Mouse (Mus musculus): Measurements from ENCODE around the gene Ctu1. TPM values are rescaled to one million over a fixed set of nuclear protein-coding genes. Genes with fewer than 3 reads are reported as not detected.

The Ctu1 gene
- 17.4 and 17.5 TPM in 2 replicates for polyA plus RNA-seq (2016; fragmentation: Nextera tagmentation; extraction: Ambion mirVana)

- H3K36me3 ChIP-seq = peaks cover 30% of the 10 kb centered on the region
- H3K27ac ChIP-seq (replicated peaks) = peak within 1 kb of the TSS; percentile 88
- DNase-seq (ENCODE audit: low spot score) = peak; percentile 83
- peak within 1 kb of the TSS; percentile 73 for H3K4me3 ChIP-seq
- H3K4me1 ChIP-seq = peaks cover 14% of the 10 kb centered on the region
- H3K27me3 ChIP-seq (ENCODE audit: low read depth, poor library complexity, severe bottlenecking) = no peaks in the 10 kb centered on the region
- peaks cover 4% of the 10 kb centered on the region; the same call in 1 of the 2 replicates for H3K9me3 ChIP-seq (replicated peaks)
- WGBS = under 1% methylated on average over 26 of the region's 26 CpGs
Observed at GRCm38 (mm10) chr7:43671809-43672580, at the start of gene Ctu1. TSS of gene Ctu1 (plus strand) at chr7:43672016.

DNA sequence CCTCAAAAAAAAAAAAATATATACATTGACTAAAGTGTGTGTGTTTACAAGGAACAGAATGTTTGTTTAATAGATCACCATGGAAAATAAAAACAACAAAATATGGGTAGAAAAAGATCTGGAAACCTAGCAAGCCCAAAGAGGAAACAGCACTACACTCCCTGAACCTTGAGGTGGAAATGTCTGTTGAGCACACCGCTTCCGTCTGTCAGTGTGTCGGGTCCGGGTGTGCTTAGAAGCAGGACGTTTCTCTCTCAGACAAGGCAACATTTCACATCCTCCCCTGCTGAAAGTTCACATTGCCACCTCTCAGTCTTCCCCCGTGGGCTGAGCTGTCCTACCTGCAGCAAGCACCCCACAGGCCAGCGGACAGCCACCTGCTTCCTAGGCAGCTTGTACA, 48.9 kb upstream of the Ctu1 start:
- DNase-seq (ENCODE audit: low spot score) = no peak
- Histone ChIP-seq H3K27ac (replicated peaks) (no peak overlapping the region), H3K4me1 (peaks cover 12% of the 10 kb centered on the region), H3K36me3 (no peaks in the 10 kb centered on the region), H3K9me3 (replicated peaks) (no peaks in the 10 kb centered on the region), H3K27me3 (ENCODE audit: low read depth, poor library complexity, severe bottlenecking) (no peaks in the 10 kb centered on the region), H3K4me3 (no peak overlapping the region)
- 85% methylated on average over 7 of the region's 7 CpGs for WGBS

- H3K36me3 ChIP-seq = no peaks in the 10 kb centered on the region
- H3K4me1 ChIP-seq = peaks cover 12% of the 10 kb centered on the region
- H3K27me3 ChIP-seq (ENCODE audit: low read depth, poor library complexity, severe bottlenecking) = no peaks in the 10 kb centered on the region
- 20% methylated on average over 10 of the region's 10 CpGs for WGBS
- 0 out of 2 replicates have a peak overlapping the region, but pooled peaks have one; percentile 28 for H3K27ac ChIP-seq (replicated peaks)
- peak; percentile 18 for DNase-seq (ENCODE audit: low spot score)
- no peaks in the 10 kb centered on the region for H3K9me3 ChIP-seq (replicated peaks)
- H3K4me3 ChIP-seq = peak overlapping the region; percentile 26; the same call in 1 of the 2 replicates
Observed at GRCm38 (mm10) chr7:43623819-43624218, 48.0 kb upstream of the Ctu1 start.

DNA sequence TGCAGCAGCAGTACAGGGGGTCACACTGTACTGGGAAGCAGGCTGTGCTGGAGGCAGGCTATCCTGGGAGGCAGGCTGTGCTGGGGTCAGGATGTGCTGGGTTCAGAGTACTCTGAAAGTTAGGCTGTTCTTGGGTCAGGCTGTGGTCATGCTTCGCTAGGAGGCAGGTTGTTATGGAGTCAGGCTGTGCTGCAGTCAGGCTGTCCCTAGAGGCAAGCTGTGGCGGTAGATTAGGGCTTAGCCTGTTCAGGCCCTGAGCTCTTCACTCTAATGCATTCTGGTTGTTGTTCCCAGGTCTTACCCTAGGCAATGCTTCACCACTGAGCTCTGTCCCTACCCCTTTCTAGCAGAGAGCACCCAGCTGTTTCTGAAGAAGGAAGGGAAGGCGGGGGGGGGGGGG, 46.8 kb upstream of the Ctu1 start:
- no peaks in the 10 kb centered on the region for H3K36me3 ChIP-seq
- H3K4me3 ChIP-seq = no peak overlapping the region
- H3K9me3 ChIP-seq (replicated peaks) = no peaks in the 10 kb centered on the region
- H3K4me1 ChIP-seq = peaks cover 12% of the 10 kb centered on the region
- WGBS = 57% methylated on average over 3 of the region's 3 CpGs
- DNase-seq (ENCODE audit: low spot score) = no peak
- H3K27ac ChIP-seq (replicated peaks) = no peak overlapping the region
- no peaks in the 10 kb centered on the region for H3K27me3 ChIP-seq (ENCODE audit: low read depth, poor library complexity, severe bottlenecking)

GRCm38 (mm10) chr7:43625794-43626422, 45.9 kb upstream of the Ctu1 start:
- Histone ChIP-seq H3K9me3 (replicated peaks) (no peaks in the 10 kb centered on the region), H3K36me3 (no peaks in the 10 kb centered on the region), H3K4me1 (peaks cover 12% of the 10 kb centered on the region), H3K4me3 (no peak overlapping the region), H3K27me3 (ENCODE audit: low read depth, poor library complexity, severe bottlenecking) (no peaks in the 10 kb centered on the region), H3K27ac (replicated peaks) (no peak overlapping the region)
- no peak for DNase-seq (ENCODE audit: low spot score)
- 87% methylated on average over 8 of the region's 8 CpGs for WGBS

GRCm38 (mm10) chr7:43633940-43634339, 37.9 kb upstream of the Ctu1 start:
- no peak overlapping the region for H3K4me3 ChIP-seq
- H3K27me3 ChIP-seq (ENCODE audit: low read depth, poor library complexity, severe bottlenecking) = no peaks in the 10 kb centered on the region
- WGBS = 80% methylated on average over 4 of the region's 4 CpGs
- peaks cover 6% of the 10 kb centered on the region for H3K4me1 ChIP-seq
- H3K36me3 ChIP-seq = no peaks in the 10 kb centered on the region
- H3K9me3 ChIP-seq (replicated peaks) = no peaks in the 10 kb centered on the region
- H3K27ac ChIP-seq (replicated peaks) = no peak overlapping the region
- DNase-seq (ENCODE audit: low spot score) = no peak

GRCm38 (mm10) chr7:43634500-43634899, 37.3 kb upstream of the Ctu1 start, which contains the start of gene Ceacam18:
TSS of gene Ceacam18 (plus strand) at chr7:43634707.
- no peaks in the 10 kb centered on the region for H3K27me3 ChIP-seq (ENCODE audit: low read depth, poor library complexity, severe bottlenecking)
- H3K4me1 ChIP-seq = peaks cover 6% of the 10 kb centered on the region
- no peak within 1 kb of the TSS for H3K4me3 ChIP-seq
- no peak within 1 kb of the TSS for H3K27ac ChIP-seq (replicated peaks)
- H3K36me3 ChIP-seq = no peaks in the 10 kb centered on the region
- 86% methylated on average over 6 of the region's 6 CpGs for WGBS
- no peak for DNase-seq (ENCODE audit: low spot score)
- no peaks in the 10 kb centered on the region for H3K9me3 ChIP-seq (replicated peaks)

DNA sequence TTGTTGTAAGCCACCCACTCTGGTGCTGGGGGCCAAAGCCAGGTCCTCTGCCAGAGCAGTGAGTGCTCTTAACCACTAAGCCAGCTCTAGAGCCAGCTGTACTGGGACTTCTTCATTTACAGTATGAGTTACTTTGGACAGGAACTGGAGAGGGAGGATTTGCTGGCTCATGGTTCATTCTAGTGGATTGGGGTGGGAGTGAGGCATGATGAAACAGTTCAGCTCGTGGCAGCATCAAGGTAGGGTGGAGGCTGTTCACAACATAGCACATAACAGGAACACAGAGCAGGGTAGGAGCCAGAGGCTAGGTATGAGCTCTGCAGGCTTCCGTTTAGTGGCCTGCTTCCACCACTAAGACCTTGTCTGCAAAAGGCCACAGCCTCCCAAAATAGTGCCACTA, 35.6 kb upstream of the Ctu1 start:
- Histone ChIP-seq H3K9me3 (replicated peaks) (no peaks in the 10 kb centered on the region), H3K36me3 (no peaks in the 10 kb centered on the region), H3K4me3 (no peak overlapping the region), H3K27ac (replicated peaks) (no peak overlapping the region), H3K27me3 (ENCODE audit: low read depth, poor library complexity, severe bottlenecking) (no peaks in the 10 kb centered on the region), H3K4me1 (peaks cover 11% of the 10 kb centered on the region)
- no peak for DNase-seq (ENCODE audit: low spot score)
- 77% methylated on average over 2 of the region's 2 CpGs for WGBS

DNA sequence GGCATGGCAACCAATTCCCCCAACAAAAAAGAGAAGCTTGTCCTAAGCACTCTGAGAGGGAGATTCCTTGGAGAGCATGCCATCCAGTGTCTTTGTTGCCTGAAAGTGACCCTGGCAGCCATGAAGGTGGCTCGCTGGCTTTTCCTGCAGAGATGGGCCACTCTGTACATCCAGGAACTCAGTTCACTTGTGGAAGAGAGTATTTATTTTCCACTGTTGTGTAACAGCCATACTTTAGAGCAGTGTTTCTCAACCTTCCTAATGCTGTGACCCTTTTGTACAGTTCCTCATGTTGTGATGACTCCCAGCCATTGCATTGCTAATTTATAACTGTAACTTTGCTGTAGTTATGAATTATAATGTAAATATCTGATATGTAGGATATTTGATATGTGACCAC, 34.7 kb upstream of the Ctu1 start:
- no peak for DNase-seq (ENCODE audit: low spot score)
- no peak overlapping the region for H3K4me3 ChIP-seq
- H3K9me3 ChIP-seq (replicated peaks) = no peaks in the 10 kb centered on the region
- 63% methylated on average over 1 of the region's 1 CpGs for WGBS
- peaks cover 11% of the 10 kb centered on the region for H3K4me1 ChIP-seq
- H3K27ac ChIP-seq (replicated peaks) = no peak overlapping the region; the same call in 1 of the 2 replicates
- no peaks in the 10 kb centered on the region for H3K27me3 ChIP-seq (ENCODE audit: low read depth, poor library complexity, severe bottlenecking)
- no peaks in the 10 kb centered on the region for H3K36me3 ChIP-seq

- no peak for DNase-seq (ENCODE audit: low spot score)
- Histone ChIP-seq H3K27me3 (ENCODE audit: low read depth, poor library complexity, severe bottlenecking) (no peaks in the 10 kb centered on the region), H3K9me3 (replicated peaks) (no peaks in the 10 kb centered on the region), H3K4me1 (peaks cover 5% of the 10 kb centered on the region; the same call in 1 of the 2 replicates), H3K27ac (replicated peaks) (no peak overlapping the region), H3K4me3 (no peak overlapping the region), H3K36me3 (no peaks in the 10 kb centered on the region)
- WGBS = 80% methylated on average over 5 of the region's 5 CpGs
Observed at GRCm38 (mm10) chr7:43642587-43642986, 29.2 kb upstream of the Ctu1 start.

DNA sequence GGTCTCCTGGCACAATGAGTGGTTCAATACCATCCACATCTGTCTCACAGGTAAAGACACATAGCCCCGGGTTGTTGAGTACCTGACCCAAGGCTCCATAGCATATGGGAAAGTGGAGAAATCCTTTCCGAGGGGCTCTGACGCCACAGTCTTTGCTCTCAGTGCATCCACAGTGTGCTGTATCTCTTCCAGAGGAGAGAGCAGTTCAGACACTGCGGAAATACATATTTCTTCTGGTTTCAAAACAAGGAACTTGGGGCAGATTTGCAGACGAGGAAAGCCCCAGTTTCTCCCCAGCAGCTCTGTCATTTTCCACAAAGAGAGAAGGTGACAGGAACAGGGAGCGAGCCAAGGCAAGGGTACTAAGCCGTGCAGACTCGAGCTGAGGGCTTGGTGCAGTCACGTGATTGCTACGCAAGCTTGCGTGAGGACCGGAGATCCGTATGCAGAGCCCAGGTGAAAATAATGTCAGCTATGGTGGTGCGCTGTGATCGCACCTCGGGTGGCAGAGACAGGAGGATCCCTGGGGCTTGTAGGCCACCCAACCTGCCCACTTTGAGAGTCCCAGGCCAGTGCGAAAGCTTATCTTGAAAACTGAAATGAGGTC, 28.7 kb upstream of the Ctu1 start:
- Histone ChIP-seq H3K9me3 (replicated peaks) (no peaks in the 10 kb centered on the region), H3K4me3 (no peak overlapping the region), H3K27ac (replicated peaks) (no peak overlapping the region), H3K4me1 (peaks cover 5% of the 10 kb centered on the region; the same call in 1 of the 2 replicates), H3K36me3 (no peaks in the 10 kb centered on the region), H3K27me3 (ENCODE audit: low read depth, poor library complexity, severe bottlenecking) (no peaks in the 10 kb centered on the region)
- no peak for DNase-seq (ENCODE audit: low spot score)
- WGBS = 88% methylated on average over 17 of the region's 17 CpGs

GRCm38 (mm10) chr7:43652683-43653082, 19.1 kb upstream of the Ctu1 start:
- H3K4me3 ChIP-seq = no peak overlapping the region
- H3K27me3 ChIP-seq (ENCODE audit: low read depth, poor library complexity, severe bottlenecking) = no peaks in the 10 kb centered on the region
- H3K27ac ChIP-seq (replicated peaks) = no peak overlapping the region
- no peaks in the 10 kb centered on the region for H3K4me1 ChIP-seq
- H3K36me3 ChIP-seq = no peaks in the 10 kb centered on the region
- H3K9me3 ChIP-seq (replicated peaks) = peaks cover 7% of the 10 kb centered on the region; the same call in 1 of the 2 replicates
- WGBS = 92% methylated on average over 6 of the region's 6 CpGs
- no peak for DNase-seq (ENCODE audit: low spot score)

DNA sequence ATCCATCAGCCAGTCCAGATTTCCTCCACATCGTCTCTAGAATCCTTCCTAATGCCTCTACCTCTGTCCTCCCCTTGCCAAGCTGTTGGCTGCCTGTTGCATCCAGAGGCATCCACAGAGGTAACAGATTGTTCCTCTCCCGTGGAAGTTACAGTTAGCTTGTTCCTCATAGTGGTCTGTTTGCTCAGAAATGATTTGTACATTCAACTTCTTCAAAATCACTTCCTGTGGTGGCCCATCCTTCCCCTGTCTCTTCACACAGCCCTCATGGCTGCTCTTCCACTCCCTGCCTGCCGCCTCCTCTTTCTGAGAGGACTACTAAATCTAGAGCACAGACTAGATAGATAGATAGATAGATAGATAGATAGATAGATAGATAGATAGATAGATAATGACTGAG, 17.3 kb upstream of the Ctu1 start:
- H3K36me3 ChIP-seq = no peaks in the 10 kb centered on the region
- no peaks in the 10 kb centered on the region for H3K4me1 ChIP-seq
- H3K27me3 ChIP-seq (ENCODE audit: low read depth, poor library complexity, severe bottlenecking) = no peaks in the 10 kb centered on the region
- 77% methylated on average over 3 of the region's 3 CpGs for WGBS
- H3K27ac ChIP-seq (replicated peaks) = no peak overlapping the region
- H3K9me3 ChIP-seq (replicated peaks) = peaks cover 7% of the 10 kb centered on the region; the same call in 1 of the 2 replicates
- H3K4me3 ChIP-seq = no peak overlapping the region
- DNase-seq (ENCODE audit: low spot score) = no peak

All from midbrain, embryonic 10.5 days (tissue).